Mouse (Mus musculus): ENCODE results near the gene Gpsm1.

DNA sequence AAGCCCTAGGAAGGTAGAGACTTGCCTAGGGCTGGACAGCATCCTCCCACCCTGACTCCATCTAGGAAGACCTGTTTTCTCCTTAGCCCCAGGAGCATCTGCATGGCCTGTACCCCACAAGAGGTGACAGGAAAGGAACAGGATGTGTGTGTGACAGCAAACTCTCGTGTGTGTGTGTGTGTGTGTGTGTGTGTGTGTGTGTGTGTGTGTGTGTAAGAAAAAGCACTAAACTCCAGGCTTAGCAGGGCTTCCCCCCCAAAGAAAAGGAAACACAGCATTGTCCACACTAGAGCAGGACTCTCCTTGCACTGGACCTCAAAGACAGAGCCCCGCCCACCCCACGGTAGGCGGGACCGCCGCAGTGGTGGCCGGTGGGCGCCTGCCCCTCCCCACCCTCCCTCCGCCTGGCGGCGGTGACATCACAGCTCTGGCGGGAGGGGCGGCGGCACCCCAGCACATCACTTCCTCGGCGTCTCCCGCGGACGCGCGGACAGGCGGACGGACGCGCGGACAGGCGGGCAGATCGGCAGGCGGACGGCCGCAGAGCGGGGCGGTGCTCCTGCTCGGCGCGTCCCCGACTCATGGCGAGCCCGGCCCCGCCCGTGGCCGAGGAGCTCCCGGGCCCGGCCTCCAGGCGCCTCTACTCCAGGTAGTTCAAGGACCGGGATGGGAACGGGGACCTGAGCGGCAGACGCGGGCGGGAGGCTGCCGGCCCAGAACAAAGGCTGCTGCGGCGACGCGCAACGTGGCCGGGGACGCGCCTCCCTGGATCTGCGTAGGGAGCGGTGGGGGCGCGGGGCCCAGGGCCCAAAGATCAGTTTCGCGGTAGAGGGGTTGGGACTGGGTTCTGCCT lies at the start of gene Gpsm1:
- TF ChIP-seq POLR2A (IDR thresholded peaks at IDR 0.05; ENCODE audit: extremely low read depth, insufficient read depth, low read length), result no peak
- no peak for TF ChIP-seq CTCF (IDR thresholded peaks at IDR 0.05; ENCODE audit: low read depth, low read length)
